7 mouse cellular contexts compared by ENCODE assay signal in genomic region chr3:35574402-35574801, GRCm38 (mm10).
DNase-seq lines count a peak whose midpoint lies in the region; ATAC-seq and TF ChIP-seq lines count a peak whose summit lies in the region.

No protein-coding gene starts in this region.

- peak; percentile 57 for DNase-seq in lung, embryonic 14.5 days
- DNase-seq in lung, postnatal 36 days: no peak
- DNase-seq in cerebellum, adult 8-10 months: peak; percentile 1
- DNase-seq in forebrain, embryonic 14.5 days (ENCODE audit: low spot score): peak; percentile 78
- DNase-seq in layer of hippocampus, postnatal 14 days (ENCODE audit: low spot score in 2 of 2): peak; percentile 71 to 81

- 25% methylated on average over 10 of the region's 10 CpGs for WGBS in lung, embryonic 14.5 days
- 11% methylated on average over 10 of the region's 10 CpGs for WGBS in forebrain, embryonic 14.5 days
- 10% methylated on average over 10 of the region's 10 CpGs for WGBS in neural tube, embryonic 13.5 days

- H3K36me3 ChIP-seq in lung, embryonic 14.5 days (ENCODE audit: insufficient read depth): no peaks in the 10 kb centered on the region
- no peaks in the 10 kb centered on the region for H3K36me3 ChIP-seq in forebrain, embryonic 14.5 days (ENCODE audit: control insufficient read depth, insufficient read depth, low read length)
- no peaks in the 10 kb centered on the region for H3K36me3 ChIP-seq in neural tube, embryonic 13.5 days

- H3K4me3 ChIP-seq in lung, embryonic 14.5 days (ENCODE audit: low read depth, low read length): no peak overlapping the region
- no peak overlapping the region for H3K4me3 ChIP-seq in forebrain, embryonic 14.5 days (ENCODE audit: low read depth, low read length)
- no peak overlapping the region for H3K4me3 ChIP-seq in neural tube, embryonic 13.5 days

- ATAC-seq in lung, embryonic 14.5 days (ENCODE audit: insufficient read depth): no peak
- ATAC-seq in forebrain, embryonic 14.5 days: peak; percentile 68
- ATAC-seq in neural tube, embryonic 13.5 days (ENCODE audit: low read depth): peak; percentile 67
- no peak for ATAC-seq in CD4-positive, CD25-positive, alpha-beta regulatory T cell, adult 4 months

- no peak overlapping the region for H3K4me2 ChIP-seq in lung, embryonic 14.5 days
- no peak overlapping the region for H3K4me2 ChIP-seq in forebrain, embryonic 14.5 days (ENCODE audit: low read length)
- H3K4me2 ChIP-seq in neural tube, embryonic 13.5 days: no peak overlapping the region

- H3K27me3 ChIP-seq in lung, embryonic 14.5 days (ENCODE audit: insufficient read depth, low read length): no peaks in the 10 kb centered on the region
- H3K27me3 ChIP-seq in forebrain, embryonic 14.5 days (replicated peaks; ENCODE audit: control insufficient read depth, insufficient read depth, low read length): no peaks in the 10 kb centered on the region
- H3K27me3 ChIP-seq in neural tube, embryonic 13.5 days: no peaks in the 10 kb centered on the region

- no peaks in the 10 kb centered on the region for H3K9me3 ChIP-seq in lung, embryonic 14.5 days (ENCODE audit: low read depth, low read length)
- H3K9me3 ChIP-seq in forebrain, embryonic 14.5 days (replicated peaks; ENCODE audit: control insufficient read depth, low read length): no peaks in the 10 kb centered on the region
- H3K9me3 ChIP-seq in neural tube, embryonic 13.5 days: no peaks in the 10 kb centered on the region

- TF ChIP-seq CTCF in lung, embryonic 14.5 days (IDR thresholded peaks at IDR 0.05; ENCODE audit: low read depth): peak; percentile 73

- H3K4me1 ChIP-seq in lung, embryonic 14.5 days (ENCODE audit: insufficient read depth): no peaks in the 10 kb centered on the region
- H3K4me1 ChIP-seq in forebrain, embryonic 14.5 days (ENCODE audit: control insufficient read depth, insufficient read depth, low read length): no peaks in the 10 kb centered on the region
- H3K4me1 ChIP-seq in neural tube, embryonic 13.5 days (replicated peaks): peaks cover 5% of the 10 kb centered on the region

- no peak overlapping the region for H3K9ac ChIP-seq in lung, embryonic 14.5 days
- no peak overlapping the region for H3K9ac ChIP-seq in forebrain, embryonic 14.5 days (ENCODE audit: low read length)
- no peak overlapping the region for H3K9ac ChIP-seq in neural tube, embryonic 13.5 days

- no peak overlapping the region for H3K27ac ChIP-seq in lung, embryonic 14.5 days (ENCODE audit: low read depth)
- no peak overlapping the region for H3K27ac ChIP-seq in forebrain, embryonic 14.5 days (ENCODE audit: low read depth, low read length)
- no peak overlapping the region for H3K27ac ChIP-seq in neural tube, embryonic 13.5 days (replicated peaks)

Comparison
In these comparisons a context has a peak if more than half of its experiments do, and no peak if none do; other contexts are left out.
1. ATAC-seq: peak in forebrain, embryonic 14.5 days (single experiment) and neural tube, embryonic 13.5 days (single experiment); none in lung, embryonic 14.5 days (single experiment) and CD4-positive, CD25-positive, alpha-beta regulatory T cell, adult 4 months (single experiment).